Mouse (Mus musculus) c-Kit-negative CD71-positive TER-119-positive erythroid progenitor cells, embryonic 14.5 days (primary cell): Measurements from ENCODE around the gene Abhd6.

Experiments
- DNase-seq: peaks from one replicate; pipeline ENCODE4 v3.0.0-alpha.2; 2013; ENCODE audit warnings: low read depth, low spot score

The Abhd6 gene

GRCm38 (mm10) chr14:8062076-8062475 lies 59.4 kb downstream of the Abhd6 start:
- DNase-seq, result no peak

GRCm38 (mm10) chr14:8062537-8063301 lies 60.0 kb downstream of the Abhd6 start:
- no peak for DNase-seq

GRCm38 (mm10) chr14:8063835-8064785 lies 61.4 kb downstream of the Abhd6 start:
- no peak for DNase-seq

- peak; percentile 87 for DNase-seq
Measured at GRCm38 (mm10) chr14:8080165-8080679, 77.5 kb downstream of the Abhd6 start, which contains the start of gene Rpp14. TSS of gene Rpp14 (plus strand) at chr14:8080367.

GRCm38 (mm10) chr14:8080718-8081117 lies 78.0 kb downstream of the Abhd6 start:
- DNase-seq, result peak; percentile 28

- no peak for DNase-seq
Measured at GRCm38 (mm10) chr14:8082949-8083348, 80.2 kb downstream of the Abhd6 start.

- no peak for DNase-seq
Measured at GRCm38 (mm10) chr14:8089016-8089415, 86.3 kb downstream of the Abhd6 start.

- no peak for DNase-seq
Measured at GRCm38 (mm10) chr14:8092573-8092972, 89.9 kb downstream of the Abhd6 start.

GRCm38 (mm10) chr14:8093427-8093826 lies 90.7 kb downstream of the Abhd6 start:
- DNase-seq, result no peak

GRCm38 (mm10) chr14:8094931-8095561 lies 92.3 kb downstream of the Abhd6 start:
- no peak for DNase-seq

GRCm38 (mm10) chr14:8095562-8095950 lies 92.9 kb downstream of the Abhd6 start:
- no peak for DNase-seq

GRCm38 (mm10) chr14:8097978-8098686 lies 95.4 kb downstream of the Abhd6 start, which contains the start of gene Pxk:
TSS of gene Pxk (plus strand) at chr14:8098211.
- peak; percentile 57 for DNase-seq

GRCm38 (mm10) chr14:8098687-8098995 lies 95.9 kb downstream of the Abhd6 start:
- DNase-seq, result no peak

- DNase-seq, result no peak
Measured at GRCm38 (mm10) chr14:8099561-8100021, 96.9 kb downstream of the Abhd6 start.

- DNase-seq, result no peak
Measured at GRCm38 (mm10) chr14:8101886-8102285, 99.2 kb downstream of the Abhd6 start.

GRCm38 (mm10) chr14:8102676-8103075 lies 100.0 kb downstream of the Abhd6 start:
- no peak for DNase-seq
